Mouse (Mus musculus): Measurements from ENCODE around the gene Mydgf. TPM values are rescaled to one million over a fixed set of nuclear protein-coding genes. Genes with fewer than 3 reads are reported as not detected.
A peak's percentile ranks its signal among the peaks of the same experiment; 100 is the strongest.

The Mydgf gene
- total RNA-seq (2021): 10 to 100 TPM; 55.6 to 61.9 TPM
- long read RNA-seq, experiment 1, transcript Mydgf-201 (6 exons, 1,710 nt): major isoform, 165 of 180 reads
- long read RNA-seq, experiment 1, partial matches to known transcripts: 4 of 180 reads
- long read RNA-seq, experiment 1, other reads (novel, unspliced or antisense): 11 of 180 reads
- long read RNA-seq, experiment 2, transcript Mydgf-201 (6 exons, 1,710 nt): major isoform, 98 of 101 reads
- long read RNA-seq, experiment 2, partial matches to known transcripts: 1 of 101 reads
- long read RNA-seq, experiment 2, other reads (novel, unspliced or antisense): 2 of 101 reads

DNA sequence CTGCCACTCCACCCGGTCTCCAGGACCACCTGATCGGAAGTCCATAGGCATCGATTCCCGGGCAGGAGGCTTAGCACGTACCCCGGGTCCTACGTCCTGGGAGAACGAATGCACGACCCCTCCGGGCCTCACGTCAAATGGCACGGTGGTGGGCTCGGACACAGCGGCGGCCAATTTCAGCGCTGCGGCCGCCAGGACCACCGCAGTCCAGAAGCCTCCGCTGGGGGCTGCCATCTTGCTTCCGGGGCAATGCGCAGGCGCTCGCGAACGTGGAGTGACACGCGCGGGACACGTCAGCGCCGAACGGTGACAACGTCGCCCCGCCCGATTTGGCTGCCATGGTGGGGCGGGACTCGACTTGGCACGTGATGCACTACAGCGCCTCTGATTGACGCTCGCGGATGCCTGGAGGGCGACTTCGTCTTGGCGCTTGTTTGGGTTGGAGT lies at the start of gene Mydgf:
Gene Mydgf (minus strand): TSS at position 263 of the 446 bp plus-strand sequence.
- DNase-seq: peak; percentile 98

DNA sequence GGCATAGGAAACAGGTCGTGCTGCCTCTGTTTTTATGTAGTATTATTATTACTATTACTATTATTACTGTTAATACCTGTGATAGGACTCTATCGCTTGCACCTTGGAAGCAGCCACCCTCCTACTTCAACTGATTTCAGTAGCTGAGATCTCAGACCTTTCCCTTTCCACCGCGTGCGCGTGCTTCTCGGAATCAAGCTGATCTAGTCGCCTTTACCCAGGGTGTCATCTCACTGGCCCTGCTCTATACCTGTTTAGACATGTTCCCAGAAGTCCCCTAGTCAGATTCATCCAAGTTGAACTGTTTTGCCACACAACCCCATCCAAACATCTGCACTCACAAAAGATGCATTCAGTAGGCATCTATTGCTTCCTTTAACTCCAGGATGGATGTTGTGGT lies 49.7 kb upstream of the Mydgf start:
- DNase-seq: no peak

DNA sequence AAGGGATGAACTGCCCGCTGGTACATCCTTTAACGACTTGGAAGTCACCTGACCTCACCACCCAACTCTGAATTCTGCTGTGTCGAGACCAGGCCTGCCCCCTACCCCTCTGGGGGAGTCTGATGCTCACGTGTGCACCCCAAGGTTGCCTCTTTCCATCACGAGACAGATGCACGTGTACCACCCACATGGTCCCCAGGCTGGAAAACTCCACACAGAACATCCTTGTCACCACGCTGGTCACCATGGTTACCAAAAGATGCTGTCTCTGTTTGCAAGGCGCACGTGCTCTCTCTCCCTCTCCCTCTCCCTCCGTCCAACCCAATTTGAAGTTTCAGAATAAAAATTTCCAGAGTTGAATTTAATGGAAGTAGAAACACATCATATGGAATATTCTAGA lies 46.2 kb upstream of the Mydgf start:
- no peak for DNase-seq

DNA sequence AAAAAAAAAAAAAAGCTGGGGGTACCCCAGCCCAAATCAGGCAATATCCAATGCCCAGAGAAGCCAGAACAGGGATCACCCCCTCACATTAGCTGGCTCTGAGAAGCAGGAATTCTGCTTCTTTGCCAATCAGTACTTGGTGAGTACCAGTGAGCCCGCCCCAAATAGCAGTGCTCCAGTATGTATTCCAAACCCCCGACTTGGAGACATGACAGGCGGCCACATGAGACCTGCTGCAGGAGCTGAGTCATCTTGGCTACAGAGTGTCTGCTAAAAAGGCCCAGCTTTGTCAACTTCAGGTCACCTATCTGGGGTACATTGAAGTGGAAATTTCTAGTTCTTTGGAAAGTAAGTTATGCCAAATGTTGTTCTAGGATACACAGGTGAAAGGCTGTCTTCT lies 42.8 kb upstream of the Mydgf start:
- no peak for DNase-seq

DNA sequence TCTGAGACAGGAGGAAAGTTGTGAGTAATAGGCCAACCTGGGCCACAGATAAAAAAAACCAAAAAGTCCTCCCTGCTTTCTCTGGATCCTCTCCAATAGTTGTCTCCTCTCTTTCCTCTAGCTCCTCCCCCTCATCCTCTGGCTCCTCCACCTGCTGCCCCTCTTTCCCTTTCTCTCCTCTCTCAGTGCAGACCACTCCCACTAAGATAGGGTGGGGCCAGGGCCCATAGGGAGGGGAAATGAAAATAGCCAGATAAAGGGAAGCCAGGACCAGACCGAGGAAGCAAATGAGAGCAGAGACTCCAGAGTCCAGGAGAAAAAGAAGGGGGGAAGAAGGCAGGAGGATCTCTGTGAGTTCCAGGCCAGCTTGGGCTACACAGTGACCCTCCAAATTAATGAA lies 41.2 kb upstream of the Mydgf start:
- DNase-seq: no peak

DNA sequence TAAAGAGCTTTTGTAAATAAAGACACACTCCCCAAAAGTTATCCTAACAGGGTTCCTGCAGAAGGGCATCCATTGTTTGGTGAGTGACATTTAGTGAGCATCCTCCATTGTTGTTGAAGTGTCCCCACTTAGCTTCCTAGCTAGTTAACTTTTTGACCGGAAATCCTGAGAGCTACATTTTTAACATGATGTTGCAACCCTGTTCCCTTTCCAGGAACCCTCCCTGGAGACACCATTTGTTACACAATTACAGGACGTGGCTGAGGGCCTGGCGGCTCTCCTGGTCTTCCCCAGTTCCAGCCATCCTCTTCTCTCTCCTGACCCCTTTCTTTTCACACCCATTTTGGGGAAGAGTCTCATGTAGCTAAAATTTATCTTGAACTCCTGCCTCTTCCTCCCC lies 36.1 kb upstream of the Mydgf start:
- DNase-seq: peak; percentile 74

DNA sequence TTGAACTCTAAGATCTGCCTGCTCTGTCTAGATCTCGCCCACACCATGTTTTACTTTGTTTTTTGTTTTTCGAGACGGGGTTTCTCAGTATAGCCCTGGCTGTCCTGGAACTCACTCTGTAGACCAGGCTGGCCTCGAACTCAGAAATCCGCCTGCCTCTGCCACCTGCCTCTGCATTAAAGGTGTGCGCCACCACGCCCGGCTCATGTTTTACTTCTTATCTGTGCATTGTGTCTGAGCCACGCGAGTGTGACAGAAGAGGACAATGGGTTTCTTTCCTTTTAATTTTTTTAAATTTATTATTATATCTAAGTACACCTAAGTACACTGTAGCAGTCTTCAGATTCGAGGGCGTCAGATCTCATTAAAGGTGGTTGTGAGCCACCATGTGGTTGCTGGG lies 35.5 kb upstream of the Mydgf start:
- DNase-seq: no peak

DNA sequence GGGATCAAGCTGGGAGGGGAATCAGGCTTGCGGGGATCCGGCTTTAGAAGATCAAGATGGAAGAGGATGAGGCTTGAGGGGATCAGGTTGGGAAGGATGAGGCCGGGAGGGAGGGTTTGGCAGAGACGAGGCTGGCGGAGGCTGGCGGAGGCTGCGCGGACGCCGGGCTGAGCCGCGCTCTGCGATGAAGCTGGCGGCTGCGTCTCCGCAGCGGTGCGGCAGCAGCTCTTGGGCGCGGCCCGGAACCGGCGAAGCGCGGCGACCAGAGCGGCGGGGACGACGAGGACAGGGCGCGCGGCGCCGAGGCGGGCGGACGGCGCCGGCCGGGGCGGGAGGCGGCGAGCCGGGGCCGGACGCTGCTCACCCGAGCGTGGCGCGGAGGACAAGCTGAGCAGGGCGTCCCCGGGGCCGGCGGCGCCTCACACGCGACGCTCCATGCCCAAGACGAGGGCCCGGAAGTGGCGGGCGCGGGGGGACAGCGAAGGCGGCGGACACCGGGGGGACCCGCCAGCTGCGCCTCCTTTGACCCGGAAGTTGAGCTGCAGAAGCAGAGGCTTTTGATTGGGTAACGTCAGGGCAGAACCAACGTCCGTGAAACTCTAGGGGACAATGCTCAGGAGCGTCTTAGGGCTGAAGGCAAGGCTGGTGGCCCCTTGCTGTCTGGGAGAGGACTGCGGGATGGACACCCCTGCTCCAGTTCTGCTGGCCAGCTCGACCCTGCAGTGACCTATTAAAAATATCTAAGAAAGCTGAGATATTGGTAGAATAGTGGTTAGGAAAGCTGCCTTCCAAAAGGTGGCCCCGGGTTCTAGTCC lies 34.9 kb upstream of the Mydgf start, which contains the start of gene Dpp9:
Gene Dpp9 (minus strand): TSS at position 529 of the 815 bp plus-strand sequence.
- peak; percentile 92 for DNase-seq

DNA sequence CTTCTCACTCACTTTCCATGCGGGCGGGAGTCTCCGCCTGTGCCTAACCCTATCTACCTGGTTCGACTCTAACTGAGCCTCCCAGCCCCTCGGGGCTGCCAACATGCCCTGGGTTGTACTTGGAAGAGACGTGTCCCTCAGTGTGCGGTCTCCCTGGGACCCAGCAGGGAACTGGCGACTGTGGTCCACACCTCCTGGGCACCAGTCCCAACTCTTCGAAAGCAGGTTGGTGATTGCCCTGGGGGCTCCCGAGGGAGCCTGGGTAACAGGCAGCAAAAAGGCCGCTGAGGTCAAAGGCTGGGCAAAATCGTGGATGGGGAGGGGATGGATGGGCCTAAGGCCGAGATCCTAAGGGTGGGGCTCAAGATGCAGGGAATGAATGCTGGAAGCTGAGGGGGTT lies 34.0 kb upstream of the Mydgf start:
- DNase-seq: peak; percentile 74

DNA sequence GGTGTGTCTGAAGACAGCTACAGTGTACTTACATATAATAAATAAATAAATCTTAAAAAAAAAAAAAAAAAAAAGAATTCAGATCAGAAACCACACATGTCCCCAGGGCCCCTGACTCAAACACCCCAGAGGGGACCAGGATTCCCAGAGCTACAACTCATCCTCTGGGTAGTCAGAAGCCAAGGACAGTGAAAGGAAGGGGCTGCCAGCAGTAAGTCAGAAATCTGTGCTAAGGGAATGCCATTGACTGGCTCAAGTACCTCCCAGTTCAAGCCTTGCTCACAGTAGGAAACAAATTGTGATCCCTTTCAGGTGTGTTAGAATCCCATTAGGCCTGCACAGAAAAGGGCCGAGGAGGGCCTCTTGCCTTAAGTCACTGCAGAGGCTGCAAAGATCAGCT lies 30.5 kb upstream of the Mydgf start:
- no peak for DNase-seq

DNA sequence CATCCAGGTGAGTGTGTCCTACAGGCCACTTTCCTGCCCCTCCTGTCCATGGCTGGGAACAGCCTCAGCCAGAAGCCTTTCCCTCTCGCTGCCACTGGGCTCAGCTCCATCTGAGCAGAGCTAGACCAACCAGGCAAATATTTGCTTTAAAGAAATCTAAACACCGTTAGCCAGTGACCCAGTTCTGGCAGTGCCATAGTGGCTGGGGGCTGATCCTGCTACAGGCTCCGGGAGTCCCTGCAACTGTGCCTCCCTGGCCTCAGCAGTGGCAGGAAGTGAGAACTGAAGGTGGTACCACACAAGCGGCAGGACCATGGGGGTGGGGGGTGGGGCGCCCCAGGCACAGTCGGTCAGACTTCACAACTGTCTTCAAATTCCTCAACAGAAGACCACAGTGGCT lies 29.0 kb upstream of the Mydgf start:
- no peak for DNase-seq

DNA sequence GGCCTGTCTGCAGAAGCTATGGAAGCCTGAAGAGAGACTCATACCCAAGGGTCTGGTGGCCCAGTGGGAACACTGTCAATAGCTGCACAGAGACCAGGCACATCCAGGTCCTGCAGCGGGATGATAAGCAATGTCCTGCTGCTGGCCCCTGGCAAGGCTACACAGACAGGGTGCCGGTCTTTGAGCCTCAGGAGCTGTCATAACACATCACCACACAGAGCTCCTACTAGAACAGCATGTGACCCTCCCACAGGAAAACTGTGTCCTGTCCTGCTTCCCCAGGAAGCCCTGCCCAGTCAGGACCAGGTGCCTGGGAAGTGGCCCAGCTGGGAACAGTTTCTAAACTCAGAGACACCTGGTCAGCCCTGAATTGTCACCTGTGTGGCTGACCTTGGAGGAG lies 27.4 kb upstream of the Mydgf start:
- no peak for DNase-seq

DNA sequence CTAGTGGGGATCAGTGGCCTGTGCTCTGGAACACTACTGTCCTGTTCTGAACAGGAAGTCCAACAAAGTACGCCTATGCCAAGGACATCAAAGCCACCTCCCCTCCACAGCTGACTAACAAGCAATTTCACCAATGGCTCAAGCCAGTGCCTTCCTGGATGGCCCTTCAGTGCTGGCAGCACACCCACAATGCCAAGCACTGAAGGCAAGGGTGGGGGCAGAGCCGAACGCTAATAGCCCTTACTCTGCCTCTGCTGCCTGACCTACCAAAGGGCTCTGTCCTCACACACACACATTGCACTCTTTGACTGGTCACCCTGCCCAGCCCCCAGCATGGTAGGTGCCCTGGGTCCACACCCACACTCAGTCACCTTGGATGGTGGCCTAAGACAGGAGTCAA lies 25.1 kb upstream of the Mydgf start:
- DNase-seq: no peak

DNA sequence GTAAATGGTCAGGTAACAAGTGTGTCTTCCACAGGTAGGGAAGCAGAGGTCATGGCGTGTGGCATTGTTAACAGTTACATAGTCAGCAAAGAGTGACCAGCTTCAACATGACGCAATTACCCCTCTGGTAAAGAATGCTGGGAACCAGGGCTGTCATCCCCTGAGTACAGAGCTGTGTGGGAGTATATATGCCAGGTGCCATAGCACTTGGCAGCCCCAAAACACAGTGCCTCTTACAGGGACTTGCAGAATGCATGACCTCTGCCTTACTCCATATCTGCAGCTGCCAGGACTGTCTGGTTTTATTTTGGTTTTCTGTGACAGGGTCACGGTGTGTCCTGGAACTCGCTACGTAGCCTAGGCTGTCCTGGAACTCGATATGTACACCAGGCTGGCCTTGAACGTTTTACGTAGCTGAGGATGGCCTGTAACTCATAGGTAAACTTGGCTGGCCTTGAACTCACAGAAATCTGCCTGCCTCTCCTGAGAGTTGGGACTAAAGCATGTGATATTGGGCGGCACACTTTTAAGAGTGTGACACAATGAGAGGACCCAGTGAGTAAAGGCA lies 24.3 kb upstream of the Mydgf start:
- peak; percentile 43 for DNase-seq

DNA sequence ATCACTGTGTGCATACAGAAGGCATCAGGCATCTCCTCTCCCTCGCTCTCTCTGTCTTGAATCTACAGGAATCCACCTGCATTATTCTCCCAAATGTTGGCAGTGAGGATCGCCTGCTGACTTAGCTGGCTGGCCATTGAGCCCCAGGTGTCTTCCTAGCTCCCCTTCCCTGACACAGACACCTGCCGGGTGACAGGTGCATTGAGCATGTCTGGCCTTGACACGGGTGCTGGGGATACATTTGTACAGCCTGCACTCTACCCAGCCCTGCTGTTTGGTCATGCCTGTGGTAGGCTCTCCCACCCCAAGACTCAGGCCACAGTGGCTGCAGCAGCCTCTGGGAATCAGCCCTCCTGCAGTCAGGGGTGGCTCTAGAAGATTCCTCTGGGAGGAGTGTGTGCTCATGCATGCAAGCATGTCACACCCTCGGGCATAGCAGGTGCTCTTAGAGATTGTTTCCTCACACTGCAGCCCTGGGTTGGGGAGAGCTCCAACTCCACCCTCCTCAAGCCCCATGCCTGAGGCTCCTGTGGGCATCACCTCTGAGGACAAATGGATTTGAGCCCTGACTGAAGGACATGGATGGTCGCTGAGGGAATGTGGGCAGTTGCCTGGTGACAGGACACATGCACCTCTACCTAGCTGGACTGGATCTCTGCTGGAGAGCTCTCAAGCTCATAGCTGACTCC lies 23.4 kb upstream of the Mydgf start:
- no peak for DNase-seq

DNA sequence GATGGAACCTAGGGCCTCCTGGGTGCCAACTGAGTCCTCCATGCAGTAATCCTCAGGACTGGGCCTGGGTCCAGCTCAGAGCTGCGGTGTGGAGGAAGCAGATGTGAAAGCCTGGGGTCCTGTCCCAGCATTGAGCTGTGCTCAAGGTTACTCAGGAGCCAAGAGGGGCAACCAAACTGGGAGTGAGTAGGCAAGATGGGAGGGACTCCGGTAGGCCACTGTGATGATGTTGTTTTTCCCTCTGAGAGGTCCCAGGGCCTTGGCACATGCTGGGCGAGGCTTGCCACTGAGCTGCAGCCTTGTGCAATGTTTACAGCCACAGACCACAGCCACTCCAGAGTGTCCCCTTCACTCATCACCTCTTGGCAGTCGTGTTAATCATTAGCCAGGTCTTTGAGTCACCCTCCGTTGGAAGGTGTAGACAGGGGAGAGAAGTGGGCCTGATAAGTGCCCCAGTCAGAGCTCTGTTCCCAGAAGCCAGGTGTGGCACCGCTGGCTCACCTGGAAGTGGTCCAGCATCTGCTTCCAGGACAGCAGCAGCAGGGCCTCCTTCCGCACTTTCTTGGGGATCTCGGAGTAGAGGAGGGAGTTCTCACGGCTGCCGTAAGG lies 22.7 kb upstream of the Mydgf start:
- DNase-seq: no peak

DNA sequence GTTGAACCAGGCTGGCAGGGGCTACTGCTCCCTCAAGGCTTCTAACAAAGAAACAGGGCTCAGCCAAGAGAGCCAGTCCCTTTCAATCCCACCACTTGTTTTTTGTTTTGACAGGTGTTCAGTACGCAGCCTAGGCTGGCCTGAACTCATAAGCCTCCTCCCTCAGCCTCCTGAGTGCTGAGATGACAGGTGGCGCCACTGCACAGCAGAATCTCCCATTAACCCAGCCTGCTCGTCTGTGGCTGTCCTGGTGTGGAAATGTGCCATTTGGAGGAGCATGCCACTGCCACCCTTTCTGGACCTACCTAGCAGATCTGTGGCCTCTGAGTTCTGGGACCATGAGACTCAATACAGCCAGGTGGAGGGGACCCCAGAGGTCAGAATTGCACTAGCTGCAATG lies 20.0 kb upstream of the Mydgf start:
- DNase-seq: no peak

DNA sequence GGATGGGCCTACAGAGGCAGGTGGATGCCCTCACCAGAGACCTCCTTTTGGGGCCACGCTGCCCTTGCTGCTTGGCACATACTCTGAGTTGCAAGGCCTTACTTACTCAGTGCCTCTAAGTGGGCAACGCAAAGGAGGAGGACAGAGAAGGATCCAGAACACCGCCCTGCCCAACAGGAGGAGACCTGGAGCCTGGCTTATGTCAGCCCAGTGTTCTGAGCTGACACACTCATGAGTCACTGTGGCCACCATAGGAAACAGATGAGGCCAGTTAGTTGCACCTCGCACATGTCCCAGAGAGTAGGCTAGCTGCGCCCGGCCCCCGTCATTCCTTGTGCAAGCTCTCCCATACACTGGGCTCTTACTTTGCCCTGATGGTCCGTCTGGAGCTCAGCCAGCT lies 18.8 kb upstream of the Mydgf start:
- DNase-seq: no peak

DNA sequence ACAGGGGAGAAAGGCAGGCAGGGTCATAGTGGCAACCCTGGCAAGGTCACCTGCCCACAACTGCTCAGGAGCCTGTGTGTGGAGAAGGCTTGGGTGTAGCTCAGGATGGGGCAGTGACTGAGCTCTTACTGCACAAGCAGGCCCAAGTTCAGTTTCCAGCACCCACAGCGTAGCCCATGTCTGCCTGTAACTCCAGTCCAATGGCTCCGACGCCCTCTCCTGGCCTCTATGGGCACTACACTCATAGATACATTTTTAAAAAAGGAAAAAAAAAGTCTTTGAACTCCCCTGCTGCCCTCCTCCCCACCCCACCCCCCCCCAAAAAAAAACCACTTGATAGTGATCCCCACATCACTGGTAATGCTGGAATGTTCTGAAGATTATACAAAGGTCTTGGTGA lies 17.9 kb upstream of the Mydgf start:
- no peak for DNase-seq

DNA sequence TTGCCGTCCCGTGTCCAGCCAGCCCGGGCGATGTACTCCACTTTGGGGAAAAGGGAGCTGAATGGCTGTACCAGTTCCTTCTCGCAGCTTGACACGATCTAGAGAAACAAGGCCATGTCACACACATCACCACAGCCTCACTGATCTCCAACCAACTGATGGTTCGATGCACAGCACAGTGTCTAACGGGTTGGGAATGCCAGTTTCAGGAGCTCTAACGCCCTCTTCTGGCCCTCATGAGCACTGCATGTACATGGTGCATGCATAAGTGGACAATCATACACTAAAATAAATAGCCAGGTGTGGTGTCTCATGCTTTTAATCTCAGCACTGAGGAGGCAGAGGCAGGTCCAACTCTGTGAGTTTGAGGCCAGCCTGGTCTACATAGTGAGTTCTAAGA lies 16.9 kb upstream of the Mydgf start:
- DNase-seq: no peak

DNA sequence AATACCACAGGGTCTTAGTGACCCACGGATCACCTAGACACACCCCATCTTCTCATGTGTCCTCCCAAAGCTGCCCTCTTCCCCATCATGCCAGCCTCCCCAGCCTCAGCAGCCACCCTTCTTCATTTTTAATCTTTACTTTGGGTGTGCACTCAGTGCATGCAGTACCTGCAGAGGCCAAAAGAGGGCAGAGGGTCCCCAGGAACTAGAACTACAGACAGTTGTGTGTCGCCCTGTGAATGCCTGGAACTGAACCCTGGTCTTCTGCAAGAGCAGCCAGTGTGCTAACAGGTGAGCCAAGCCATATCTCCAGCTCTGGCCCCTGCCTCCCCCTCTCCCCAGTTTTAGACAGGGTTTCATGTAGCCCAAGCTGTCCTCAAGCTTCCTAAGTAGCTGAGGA lies 13.1 kb upstream of the Mydgf start:
- DNase-seq: no peak

DNA sequence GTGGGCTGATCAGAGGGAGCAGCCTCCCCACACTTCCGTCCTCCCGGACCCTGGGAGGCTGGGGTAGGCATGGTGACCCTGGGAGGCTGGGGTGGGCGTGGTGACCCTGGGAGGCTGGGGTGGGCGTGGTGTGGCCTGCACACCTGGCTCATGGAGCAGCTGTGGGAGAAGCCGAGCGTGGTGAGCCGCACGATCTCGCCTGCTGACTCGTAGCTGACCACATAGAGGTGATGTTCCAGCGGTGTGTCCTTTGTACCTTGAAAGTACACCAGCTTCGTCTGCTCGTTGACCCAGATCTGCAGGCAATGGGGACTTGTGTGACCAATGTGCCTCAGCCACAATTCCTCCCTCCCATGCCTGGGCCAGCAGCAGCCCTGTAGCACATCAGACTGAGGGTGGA lies 11.0 kb upstream of the Mydgf start:
- DNase-seq: no peak

All from adrenal gland, postnatal 10 days (tissue).